Mouse (Mus musculus) liver (tissue): ENCODE data around the gene Slc2a10.
A peak's percentile ranks its signal among the peaks of the same experiment; 100 is the strongest.

Experiments
- DNase-seq: peaks from one replicate; pipeline ENCODE4 v3.0.0-alpha.2; 2020; ENCODE audit warnings: mixed read lengths

The Slc2a10 gene

GRCm38 (mm10) chr2:165503259-165504203 lies at the start of gene Slc2a10:
Slc2a10 (plus strand) TSS chr2:165503787.
- DNase-seq = peak; percentile 14

DNA sequence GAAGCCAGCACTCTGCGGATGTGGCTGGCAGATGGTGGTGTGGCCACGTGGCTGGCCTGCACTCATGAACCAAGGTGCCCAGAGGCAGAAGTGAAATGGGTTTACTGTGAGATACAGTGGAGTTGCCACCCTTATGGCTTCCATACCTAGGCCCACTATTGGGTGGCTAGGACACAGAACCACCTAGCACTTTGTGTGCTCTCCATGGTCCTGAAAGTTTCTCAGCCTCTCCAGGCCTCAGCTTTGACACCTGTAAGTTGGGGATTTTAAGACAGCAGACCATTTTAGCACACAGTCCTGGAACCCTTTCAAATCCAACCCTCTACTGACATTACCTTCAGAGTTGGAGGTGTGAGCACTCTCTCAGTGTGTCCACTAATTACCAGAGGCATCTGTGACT lies 46.9 kb upstream of the Slc2a10 start:
- DNase-seq = no peak

DNA sequence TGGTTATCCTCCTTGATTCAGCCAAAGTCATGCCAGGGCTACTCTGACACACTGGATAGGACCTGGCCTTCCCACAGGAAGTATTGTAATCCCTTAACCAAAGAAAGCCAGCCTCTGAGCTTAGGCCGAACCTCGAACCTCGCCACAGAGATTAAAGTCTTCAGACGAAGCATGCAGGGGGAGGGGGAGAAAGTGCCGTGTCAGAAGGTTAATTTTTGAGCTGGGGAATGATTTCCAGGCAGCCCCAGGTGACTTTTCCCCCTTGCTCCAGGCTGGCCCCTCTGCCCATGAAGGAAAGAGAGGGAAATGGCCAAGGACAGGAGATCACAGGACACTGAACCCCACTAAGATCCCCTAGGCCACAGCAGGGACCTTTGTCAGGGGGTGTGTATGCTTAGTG lies 45.4 kb upstream of the Slc2a10 start:
- DNase-seq = no peak

- DNase-seq = no peak
These were observed 43.9 kb upstream of the Slc2a10 start for GRCm38 (mm10) chr2:165459663-165460062.

DNA sequence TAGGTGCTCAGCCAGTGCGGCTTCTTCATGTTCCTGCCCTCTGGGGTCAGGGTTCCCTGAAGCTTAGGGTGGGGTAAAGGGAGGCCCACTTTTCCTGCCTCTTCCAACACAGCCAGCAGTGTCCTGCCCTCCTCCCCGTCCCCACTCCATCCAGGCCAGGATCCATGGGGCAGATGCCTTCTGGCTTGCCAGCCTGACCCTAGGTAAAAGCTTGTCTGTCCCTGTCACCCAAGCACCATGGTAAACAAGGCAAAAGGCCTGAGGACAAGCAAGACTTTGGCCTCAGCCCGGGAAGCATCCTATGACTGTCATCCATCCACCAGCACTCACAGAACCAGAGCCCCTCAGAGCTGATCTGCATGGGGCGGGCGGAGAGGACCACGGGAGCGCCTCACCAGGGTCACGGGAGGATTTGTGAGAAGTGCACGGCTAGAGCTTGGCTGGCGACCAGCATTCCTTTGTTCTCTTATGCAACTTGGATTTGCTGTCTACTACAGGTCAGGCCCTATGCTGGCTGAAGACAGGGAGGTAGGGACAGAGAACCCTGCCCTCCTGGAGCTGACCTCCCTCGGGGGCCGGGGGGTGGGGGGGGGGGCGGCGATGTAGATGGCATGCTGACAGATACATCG lies 35.6 kb upstream of the Slc2a10 start:
- DNase-seq = peak; percentile 26

DNA sequence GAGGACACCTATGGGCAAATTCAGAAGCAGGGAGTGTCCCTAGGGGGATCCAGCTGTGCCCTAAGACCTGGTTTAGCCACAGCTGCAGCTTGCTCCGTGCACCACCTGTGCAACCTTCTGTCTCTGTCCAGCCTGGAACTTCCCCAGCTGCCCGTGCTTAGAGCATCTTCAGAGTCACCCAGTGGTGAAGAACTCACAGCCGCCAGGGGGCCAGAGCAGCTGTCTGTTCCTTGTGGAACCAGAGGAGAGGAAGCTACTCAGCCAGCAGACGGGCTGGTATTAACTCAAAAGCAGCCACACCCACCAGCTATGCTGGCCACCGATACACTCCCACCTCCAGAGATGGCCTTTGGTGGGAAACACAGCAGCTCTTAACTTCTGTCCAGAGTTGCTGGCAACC lies 33.4 kb upstream of the Slc2a10 start:
- peak; percentile 33 for DNase-seq

- DNase-seq = no peak
These were observed 31.6 kb upstream of the Slc2a10 start for GRCm38 (mm10) chr2:165471943-165472342.

GRCm38 (mm10) chr2:165473003-165473402 lies 30.6 kb upstream of the Slc2a10 start, which contains the start of gene Slc13a3:
Slc13a3 (minus strand) TSS chr2:165473230.
- peak; percentile 19 for DNase-seq

- no peak for DNase-seq
These were observed 28.2 kb upstream of the Slc2a10 start for GRCm38 (mm10) chr2:165475412-165475811.

GRCm38 (mm10) chr2:165475850-165476249 lies 27.7 kb upstream of the Slc2a10 start:
- no peak for DNase-seq

GRCm38 (mm10) chr2:165482003-165482402 lies 21.6 kb upstream of the Slc2a10 start:
- DNase-seq = peak; percentile 20

GRCm38 (mm10) chr2:165484152-165484551 lies 19.4 kb upstream of the Slc2a10 start:
- no peak for DNase-seq

GRCm38 (mm10) chr2:165485826-165486225 lies 17.8 kb upstream of the Slc2a10 start:
- DNase-seq = no peak

DNA sequence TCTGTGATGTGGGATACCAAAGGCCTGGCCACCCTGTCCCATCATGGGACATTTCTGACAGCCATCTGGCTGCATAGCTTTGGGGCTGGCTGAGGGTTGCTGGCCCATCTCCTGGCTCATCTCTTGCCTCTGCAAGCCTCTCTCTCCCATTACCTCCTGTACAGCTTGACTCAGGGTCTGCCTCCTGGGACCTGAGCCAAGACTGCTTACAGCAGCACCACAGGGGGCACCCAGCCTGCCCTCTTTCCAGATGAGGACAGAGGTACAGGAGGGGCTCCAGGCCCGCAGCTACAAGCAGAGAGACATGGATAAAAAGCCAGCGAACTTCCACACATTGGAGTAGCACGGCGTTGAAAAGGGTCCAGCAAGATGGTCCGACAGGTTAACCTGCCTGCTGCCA lies 17.2 kb upstream of the Slc2a10 start:
- no peak for DNase-seq

DNA sequence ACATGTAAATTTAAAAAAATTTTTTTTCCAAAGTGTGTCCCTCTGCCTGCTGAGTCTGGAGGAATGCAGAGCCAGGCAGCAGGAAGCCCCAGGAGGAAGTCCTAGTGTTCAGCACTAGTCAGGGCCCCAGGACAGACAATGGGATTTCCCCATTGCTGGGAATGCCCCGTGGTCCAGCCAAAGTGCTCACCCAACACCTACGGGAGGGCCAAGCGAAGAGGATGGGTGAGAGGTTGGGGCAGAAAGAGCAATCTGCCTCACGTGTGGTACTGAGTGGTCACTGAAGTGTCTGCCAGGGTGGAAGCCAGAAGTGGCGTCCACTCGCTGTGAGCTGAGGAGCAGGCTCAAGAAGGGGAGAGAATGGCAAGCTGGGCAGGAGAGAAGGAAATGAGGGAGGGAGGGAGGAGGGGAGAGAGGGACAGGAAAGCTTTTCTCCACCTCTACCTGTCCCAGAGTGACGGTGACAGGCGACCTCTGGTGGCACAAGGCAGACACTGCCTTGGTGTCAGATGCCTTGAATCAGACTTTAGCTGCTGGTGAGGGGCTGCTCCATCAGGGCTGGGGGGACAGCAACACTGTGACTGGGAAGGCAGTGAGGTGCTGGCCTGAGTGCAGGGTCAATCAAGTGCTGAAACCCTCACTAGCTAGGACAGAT lies 16.6 kb upstream of the Slc2a10 start:
- peak; percentile 62 for DNase-seq

- DNase-seq = peak; percentile 75
These were observed 10.7 kb upstream of the Slc2a10 start, which contains the start of gene Trp53rka for GRCm38 (mm10) chr2:165492648-165493553. Trp53rka (minus strand) TSS chr2:165493324.

- no peak for DNase-seq
These were observed 9.9 kb upstream of the Slc2a10 start for GRCm38 (mm10) chr2:165493587-165494210.

GRCm38 (mm10) chr2:165494495-165494894 lies 9.1 kb upstream of the Slc2a10 start:
- no peak for DNase-seq

- DNase-seq = peak; percentile 48
These were observed 7.3 kb upstream of the Slc2a10 start for GRCm38 (mm10) chr2:165496251-165496650.

DNA sequence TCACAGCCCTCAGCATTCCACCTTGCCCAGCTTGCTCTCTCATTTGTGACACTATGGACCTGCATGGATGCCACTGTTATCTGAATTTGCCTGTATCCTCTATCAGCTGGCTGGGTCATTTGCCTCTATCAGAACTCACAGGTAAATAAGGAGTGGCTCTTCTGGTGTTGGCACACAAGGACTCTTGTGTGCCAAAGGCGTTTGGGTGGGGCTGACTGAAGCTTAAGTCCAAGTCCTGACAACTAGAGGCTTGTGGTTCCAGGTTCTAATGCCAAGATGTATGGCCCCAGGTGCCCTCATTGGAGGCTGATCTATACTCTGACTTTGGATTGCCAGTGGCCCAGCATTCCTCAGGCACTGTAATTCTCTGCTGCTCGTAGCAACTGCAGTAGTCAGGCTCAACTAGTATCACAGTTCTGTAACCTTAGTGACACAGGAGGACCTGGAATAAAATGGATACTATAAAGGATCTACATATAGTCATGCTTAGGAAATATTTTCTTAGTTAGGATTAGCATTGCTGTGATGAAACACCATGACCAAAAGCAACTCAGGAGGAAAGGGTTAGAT lies 5.8 kb upstream of the Slc2a10 start:
- no peak for DNase-seq

GRCm38 (mm10) chr2:165498816-165499215 lies 4.8 kb upstream of the Slc2a10 start:
- DNase-seq = no peak
